Mouse (Mus musculus) CD4-positive, CD25-positive, alpha-beta regulatory T cell, adult 4 months (primary cell): ENCODE data around the gene Tmx2. TPM values are rescaled to one million over a fixed set of nuclear protein-coding genes. Genes with fewer than 3 reads are reported as not detected.
"Not testable (repeated sequence)": the region's sequence is repeated elsewhere in the genome, so short reads cannot be mapped to it uniquely, and the experiment has no call there.

Experiments used
- ATAC-seq: one replicate; pipeline ENCODE4 v1.8.0; 2017
- polyA plus RNA-seq, 2 experiments: library from polyadenylated mRNA; unstranded; fragments of 100-300 nt; shearing (Covaris generic); gene quantifications; one replicate each; pipeline ENCODE4 v1.2.1; 2017

Tmx2 gene
- polyA plus RNA-seq, 2 experiments from 2014 or later = 115 to 140 TPM

GRCm38 (mm10) chr2:84688080-84688844, 9.3 kb upstream of the Tmx2 start:
- ATAC-seq = no peak

DNA sequence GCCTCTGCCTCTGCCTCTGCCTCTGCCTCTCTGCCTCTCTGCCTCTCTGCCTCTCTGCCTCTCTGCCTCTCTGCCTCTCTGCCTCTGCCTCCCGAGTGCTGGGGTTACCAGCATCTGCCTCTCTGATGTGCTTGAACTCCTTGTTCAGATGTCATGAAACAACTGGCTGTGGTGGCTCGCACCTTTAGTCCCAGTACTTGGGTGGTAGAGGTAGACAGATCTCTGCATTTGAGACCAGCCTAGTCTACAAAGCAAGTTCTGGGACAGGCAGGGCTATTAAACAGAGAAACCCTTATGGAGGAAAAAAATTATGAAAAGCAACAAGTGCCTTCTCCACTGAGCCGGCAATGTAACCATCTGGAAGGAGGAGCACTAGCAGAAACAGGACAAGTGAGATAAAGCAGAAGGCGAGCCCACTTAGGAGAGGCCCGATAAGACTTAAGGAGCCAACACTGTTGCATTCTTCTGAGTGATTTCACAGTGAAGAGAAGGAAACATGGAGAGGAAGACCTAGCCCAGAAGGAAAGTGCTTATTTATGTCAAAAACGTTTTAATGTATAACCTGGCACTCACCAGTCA, 3.8 kb upstream of the Tmx2 start:
- no peak for ATAC-seq

DNA sequence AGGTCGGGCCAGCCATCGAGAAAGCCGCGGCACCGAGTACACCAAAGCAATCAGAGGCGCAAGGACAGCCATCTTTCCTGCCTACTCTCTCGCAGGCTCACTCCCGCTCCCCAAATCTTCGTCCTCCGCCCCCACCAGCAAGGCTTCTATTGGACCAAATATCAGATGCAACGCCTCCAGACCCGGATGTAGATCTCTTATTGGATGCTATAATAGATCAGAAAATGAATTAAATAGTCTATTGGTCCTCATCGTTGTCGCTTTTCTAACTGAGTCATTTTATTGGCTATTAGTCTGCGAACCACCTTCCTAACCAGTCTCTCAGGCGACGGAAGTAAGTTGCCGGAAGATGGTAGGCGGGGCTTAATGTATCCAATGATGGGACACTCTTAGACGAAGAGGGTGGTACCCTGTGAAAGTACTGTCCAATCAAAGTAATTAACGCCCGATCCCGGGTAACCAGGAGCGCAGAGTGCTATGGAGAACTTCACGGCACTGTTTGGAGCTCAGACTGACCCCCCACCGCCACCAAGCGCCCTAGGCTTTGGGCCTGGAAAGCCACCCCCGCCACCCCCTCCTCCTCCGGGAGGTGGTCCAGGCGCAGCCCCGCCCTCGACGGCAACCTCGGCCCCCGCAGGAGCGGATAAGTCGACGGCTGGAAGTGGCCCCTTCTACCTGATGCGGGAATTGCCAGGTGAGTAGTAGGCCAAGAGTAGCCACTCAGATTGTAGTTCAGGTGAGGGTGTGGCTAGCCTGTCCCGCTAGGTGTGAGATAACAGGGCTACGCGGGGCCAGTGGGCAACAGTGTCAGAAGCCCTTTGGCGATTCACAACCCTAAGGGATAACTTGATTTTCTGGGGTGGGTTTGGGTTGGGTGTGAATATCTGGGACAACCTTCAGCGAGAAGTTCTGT, 716 bp downstream of the Tmx2 start, which contains the start of the genes Gm28635 and Med19:
Gm28635 (minus strand) TSS at position 74 of the 913 bp plus-strand sequence.
Med19 (plus strand) TSS at position 435 of the 913 bp plus-strand sequence.
- ATAC-seq = peak; percentile 94

GRCm38 (mm10) chr2:84677270-84677967, 1.5 kb downstream of the Tmx2 start:
- ATAC-seq = peak; percentile 11

DNA sequence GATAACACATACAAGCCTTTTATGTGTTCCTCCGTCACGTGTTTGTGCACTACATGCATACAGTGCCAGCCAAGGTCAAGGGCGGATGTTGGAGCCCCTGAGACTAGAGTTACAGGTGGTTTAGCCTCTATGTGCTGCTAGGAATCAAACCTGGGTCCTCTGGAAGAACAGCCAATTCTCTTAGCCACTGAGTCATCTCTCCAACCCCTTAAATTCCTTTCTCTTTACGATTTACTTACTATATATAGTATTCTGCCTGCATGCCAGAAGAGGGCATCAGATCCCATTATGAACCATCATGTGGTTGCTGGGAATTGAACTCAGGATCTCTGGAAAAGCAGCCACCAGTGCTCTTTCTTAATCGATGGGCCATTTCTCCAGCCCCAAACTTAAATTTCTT, 7.4 kb downstream of the Tmx2 start:
- ATAC-seq = not testable (repeated sequence)

DNA sequence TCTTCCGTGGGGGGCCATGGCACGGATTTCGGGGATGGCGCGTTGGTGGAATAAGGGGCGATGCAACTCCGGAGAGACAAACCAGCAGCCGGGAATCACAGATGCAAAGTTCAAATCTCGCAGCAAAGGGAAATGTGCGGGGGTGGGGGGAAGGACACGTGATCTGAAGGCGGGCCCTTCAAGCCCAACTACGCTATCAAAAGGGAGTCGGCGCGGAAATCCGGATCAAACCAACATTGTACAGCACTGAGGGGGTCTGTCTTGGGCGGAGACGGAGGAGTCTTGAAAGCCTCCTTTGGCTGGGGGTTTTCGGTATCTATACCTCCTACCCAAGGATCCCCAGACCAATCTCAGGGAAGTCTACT, 8.4 kb downstream of the Tmx2 start, which contains the start of gene Selenoh:
Selenoh (minus strand) TSS at position 202 of the 365 bp plus-strand sequence.
- ATAC-seq = peak; percentile 99

- peak; percentile 27 for ATAC-seq
These were observed 8.9 kb downstream of the Tmx2 start for GRCm38 (mm10) chr2:84669828-84670568.

- no peak for ATAC-seq
These were observed 12.9 kb downstream of the Tmx2 start for GRCm38 (mm10) chr2:84666081-84666480.

- no peak for ATAC-seq
These were observed 16.1 kb downstream of the Tmx2 start for GRCm38 (mm10) chr2:84662866-84663265.

- ATAC-seq = peak; percentile 95
These were observed 18.7 kb downstream of the Tmx2 start for GRCm38 (mm10) chr2:84660253-84660652.

- no peak for ATAC-seq
These were observed 20.1 kb downstream of the Tmx2 start, which contains the start of gene Btbd18 for GRCm38 (mm10) chr2:84658806-84659205. Gene Btbd18, plus strand, starts transcription at chr2:84659079.

DNA sequence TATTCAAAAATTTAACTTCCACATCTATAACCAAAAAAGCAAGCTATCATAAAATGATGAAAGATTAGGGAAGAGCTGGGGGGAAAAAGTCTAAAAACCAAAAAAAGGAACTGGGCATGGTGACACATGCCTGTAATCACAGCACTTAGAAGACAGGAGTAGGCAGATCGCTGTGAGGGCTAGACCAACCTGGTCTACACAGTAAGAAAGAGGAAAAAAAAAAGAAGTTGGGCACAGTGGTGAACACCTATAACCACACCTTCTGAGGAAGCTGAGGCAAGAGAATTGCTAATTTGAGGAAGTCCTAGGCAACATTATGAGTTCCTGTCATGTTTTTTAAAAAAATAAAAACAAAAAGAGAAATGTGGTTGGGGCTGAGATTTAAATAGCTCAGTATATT, 23.1 kb downstream of the Tmx2 start:
- no peak for ATAC-seq

- peak; percentile 36 for ATAC-seq
These were observed 25.6 kb downstream of the Tmx2 start for GRCm38 (mm10) chr2:84653354-84653753.

DNA sequence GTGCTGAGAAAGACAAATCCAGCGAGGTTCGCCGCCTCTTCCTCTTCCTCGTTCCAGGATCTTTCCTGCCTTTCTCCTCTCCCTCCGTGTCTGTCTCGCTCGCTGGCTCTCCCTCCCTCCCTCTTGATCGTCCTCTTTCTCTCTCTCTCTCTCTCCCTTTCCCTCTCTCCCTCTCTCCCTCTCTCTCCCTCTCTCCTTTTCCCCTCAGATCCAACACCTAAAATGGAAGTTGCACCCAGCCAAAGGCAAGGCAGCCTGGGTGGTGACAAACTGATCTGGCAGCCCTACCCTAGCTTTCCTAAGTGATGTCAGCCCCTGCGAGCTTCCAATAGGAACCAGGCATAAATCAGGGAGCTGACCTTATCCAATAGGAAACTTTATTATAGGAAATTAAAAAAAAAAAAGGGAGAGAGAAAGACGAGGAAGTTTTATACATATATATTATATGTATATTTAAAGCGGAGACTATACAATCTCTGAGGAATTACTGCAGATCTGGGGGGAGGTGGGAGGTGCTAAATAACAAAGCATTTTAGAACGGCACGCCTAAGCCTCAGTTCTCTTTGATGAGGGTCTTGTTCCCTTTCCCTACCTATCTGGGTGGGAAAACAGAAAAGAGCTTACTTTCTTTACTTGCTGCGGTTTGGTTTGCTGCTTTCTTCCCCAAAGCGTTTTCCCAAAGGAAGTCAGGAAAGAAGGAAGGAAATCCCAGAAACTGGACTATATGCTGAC, 28.3 kb downstream of the Tmx2 start, which contains the start of gene Ctnnd1:
Ctnnd1 (minus strand) TSS at position 302 of the 732 bp plus-strand sequence.
- ATAC-seq = peak; percentile 38

DNA sequence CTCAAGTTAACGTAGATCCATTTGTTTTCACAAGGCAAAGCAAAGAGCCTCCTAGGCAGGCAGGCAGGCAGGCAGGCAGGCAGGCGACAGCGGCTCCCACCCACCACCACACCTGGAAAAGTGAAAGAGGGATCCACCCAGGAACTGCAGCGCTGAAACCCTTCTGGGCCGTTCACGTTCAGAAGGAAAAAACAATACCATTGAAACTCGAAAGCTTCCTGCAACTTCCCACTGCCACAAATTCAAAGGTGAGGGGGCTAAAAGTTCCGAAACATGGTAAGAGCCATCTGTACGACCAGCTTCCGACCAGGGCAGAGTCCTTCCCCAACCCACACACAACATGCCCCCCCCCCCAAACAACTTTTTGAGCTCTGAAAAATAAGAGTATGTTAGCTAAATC, 29.3 kb downstream of the Tmx2 start:
- peak; percentile 17 for ATAC-seq

GRCm38 (mm10) chr2:84648369-84648768, 30.6 kb downstream of the Tmx2 start:
- ATAC-seq = no peak

DNA sequence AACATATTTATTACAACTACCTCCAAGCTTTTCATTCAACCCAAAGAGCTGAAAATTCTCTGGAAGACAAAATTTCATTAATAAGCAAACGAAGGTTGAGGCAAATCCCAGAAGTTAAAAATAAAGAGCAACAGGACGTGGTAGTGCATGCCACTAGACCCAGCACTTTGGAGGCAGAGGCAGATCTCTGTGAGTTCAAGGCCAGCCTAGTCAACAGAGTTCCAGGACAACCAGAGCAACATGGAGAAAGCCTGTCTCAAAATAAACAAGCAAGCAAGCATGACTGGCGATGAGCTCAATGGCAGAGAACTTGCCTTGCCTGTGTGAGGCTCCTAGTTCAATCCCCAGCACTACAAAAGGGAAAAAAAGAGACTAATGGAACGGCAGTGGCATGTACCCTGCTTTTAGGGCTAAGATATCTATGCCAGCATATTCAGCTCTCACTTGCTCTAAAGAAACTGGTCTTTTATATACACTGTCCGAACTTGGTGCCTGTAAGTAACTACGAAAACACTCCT, 31.8 kb downstream of the Tmx2 start:
- ATAC-seq = no peak

DNA sequence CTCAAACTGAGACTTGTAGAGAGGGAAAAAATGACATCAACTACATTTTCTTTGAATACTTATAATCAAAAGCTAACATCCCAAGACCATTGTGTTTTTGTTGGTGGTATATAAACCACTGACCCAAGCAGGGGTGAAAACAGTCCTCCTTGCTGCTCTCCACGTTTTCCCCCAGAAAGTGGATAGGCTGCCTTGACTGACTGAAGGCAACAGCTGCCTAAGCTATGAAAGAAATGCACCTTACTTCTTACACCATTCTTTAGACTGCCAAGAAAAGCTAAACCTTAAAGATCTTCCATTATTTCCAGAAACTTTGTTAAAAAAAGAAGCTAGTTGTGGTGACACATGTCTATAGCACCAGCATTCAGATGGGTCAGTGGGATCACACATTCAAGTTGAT, 32.8 kb downstream of the Tmx2 start:
- ATAC-seq = no peak

DNA sequence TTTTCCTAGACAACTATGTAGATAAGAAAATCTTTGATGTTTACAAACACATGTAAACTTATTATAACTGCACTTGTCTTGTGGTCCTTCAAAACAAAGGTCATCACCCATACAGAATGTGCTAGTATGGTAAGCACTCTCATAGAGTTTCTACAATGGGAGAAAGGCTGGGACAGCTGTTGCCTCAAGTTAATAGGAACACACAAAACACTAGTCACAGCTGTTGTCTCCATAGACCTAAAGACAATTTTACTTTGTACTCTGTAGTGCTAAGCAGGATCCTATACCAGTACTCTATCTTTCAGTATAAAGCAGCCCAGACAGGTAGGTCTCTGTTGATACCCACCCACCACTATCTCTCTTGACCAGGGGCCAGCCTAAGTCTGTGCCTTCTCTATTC, 38.1 kb downstream of the Tmx2 start:
- no peak for ATAC-seq

- no peak for ATAC-seq
These were observed 40.3 kb downstream of the Tmx2 start for GRCm38 (mm10) chr2:84638428-84639220.
